Mouse (Mus musculus): ENCODE results near the gene Atxn1. TPM values are rescaled to one million over a fixed set of nuclear protein-coding genes. Genes with fewer than 3 reads are reported as not detected.
A peak's percentile ranks its signal among the peaks of the same experiment; 100 is the strongest.

Atxn1 gene
- polyA plus RNA-seq (2016; fragmentation: Nextera tagmentation; extraction: Ambion mirVana), result 1.6 and 2.2 TPM in 2 replicates

GRCm38 (mm10) chr13:45964853-45965593 lies at the start of gene Atxn1:
Gene Atxn1, minus strand, starts transcription at chr13:45965008.
- under 1% methylated on average over 39 of the region's 53 CpGs for WGBS
- Histone ChIP-seq H3K27me3 (ENCODE audit: poor library complexity, severe bottlenecking) (peaks cover 60% of the 10 kb centered on the region), H3K9me3 (no peaks in the 10 kb centered on the region), H3K27ac (peak within 1 kb of the TSS; percentile 93), H3K4me1 (peaks cover 60% of the 10 kb centered on the region), H3K4me3 (peak within 1 kb of the TSS; percentile 87), H3K36me3 (replicated peaks) (no peaks in the 10 kb centered on the region)
- peak; percentile 78 for DNase-seq (ENCODE audit: extremely low spot score, low spot score)

GRCm38 (mm10) chr13:46011232-46011631 lies 46.4 kb upstream of the Atxn1 start:
- WGBS, result 42% methylated on average over 9 of the region's 9 CpGs
- H3K4me3 ChIP-seq, result no peak overlapping the region
- H3K9me3 ChIP-seq, result no peaks in the 10 kb centered on the region
- H3K27me3 ChIP-seq (ENCODE audit: poor library complexity, severe bottlenecking), result peaks cover 39% of the 10 kb centered on the region
- DNase-seq (ENCODE audit: extremely low spot score, low spot score), result no peak
- H3K27ac ChIP-seq, result no peak overlapping the region
- peaks cover 30% of the 10 kb centered on the region for H3K4me1 ChIP-seq
- H3K36me3 ChIP-seq (replicated peaks), result no peaks in the 10 kb centered on the region

GRCm38 (mm10) chr13:46010075-46010474 lies 45.3 kb upstream of the Atxn1 start:
- no peak overlapping the region for H3K4me3 ChIP-seq

GRCm38 (mm10) chr13:46008831-46009666 lies 44.2 kb upstream of the Atxn1 start:
- Histone ChIP-seq H3K36me3 (replicated peaks) (no peaks in the 10 kb centered on the region), H3K4me3 (peak overlapping the region; percentile 36), H3K9me3 (no peaks in the 10 kb centered on the region), H3K4me1 (peaks cover 38% of the 10 kb centered on the region), H3K27me3 (ENCODE audit: poor library complexity, severe bottlenecking) (peaks cover 39% of the 10 kb centered on the region), H3K27ac (peak overlapping the region; percentile 48)
- no peak for DNase-seq (ENCODE audit: extremely low spot score, low spot score)
- 20% methylated on average over 30 of the region's 30 CpGs for WGBS

More at GRCm38 (mm10) chr13:46010075-46010474, 45.3 kb upstream of the Atxn1 start:
- peaks cover 39% of the 10 kb centered on the region for H3K27me3 ChIP-seq (ENCODE audit: poor library complexity, severe bottlenecking)
- peaks cover 38% of the 10 kb centered on the region for H3K4me1 ChIP-seq
- no peaks in the 10 kb centered on the region for H3K9me3 ChIP-seq
- 82% methylated on average over 12 of the region's 12 CpGs for WGBS
- DNase-seq (ENCODE audit: extremely low spot score, low spot score), result no peak
- H3K36me3 ChIP-seq (replicated peaks), result no peaks in the 10 kb centered on the region
- H3K27ac ChIP-seq, result no peak overlapping the region

GRCm38 (mm10) chr13:46006211-46007102 lies 41.6 kb upstream of the Atxn1 start:
- Histone ChIP-seq H3K4me1 (peaks cover 37% of the 10 kb centered on the region), H3K9me3 (no peaks in the 10 kb centered on the region), H3K4me3 (peak overlapping the region; percentile 26; the same call in 1 of the 2 replicates), H3K36me3 (replicated peaks) (no peaks in the 10 kb centered on the region), H3K27ac (peak overlapping the region; percentile 78), H3K27me3 (ENCODE audit: poor library complexity, severe bottlenecking) (peaks cover 38% of the 10 kb centered on the region)
- 23% methylated on average over 4 of the region's 4 CpGs for WGBS
- DNase-seq (ENCODE audit: extremely low spot score, low spot score), result peak; percentile 65

- Histone ChIP-seq H3K4me1 (peaks cover 32% of the 10 kb centered on the region), H3K27ac (peak overlapping the region; percentile 78)
- 78% methylated on average over 7 of the region's 7 CpGs for WGBS
These were observed 40.8 kb upstream of the Atxn1 start for GRCm38 (mm10) chr13:46005656-46006055.

GRCm38 (mm10) chr13:46001356-46001755 lies 36.5 kb upstream of the Atxn1 start:
- WGBS, result 92% methylated on average over 5 of the region's 5 CpGs
- no peak overlapping the region for H3K4me3 ChIP-seq
- peaks cover 9% of the 10 kb centered on the region for H3K4me1 ChIP-seq

More at GRCm38 (mm10) chr13:46005656-46006055, 40.8 kb upstream of the Atxn1 start:
- no peak for DNase-seq (ENCODE audit: extremely low spot score, low spot score)
- Histone ChIP-seq H3K36me3 (replicated peaks) (no peaks in the 10 kb centered on the region), H3K27me3 (ENCODE audit: poor library complexity, severe bottlenecking) (peaks cover 30% of the 10 kb centered on the region), H3K9me3 (no peaks in the 10 kb centered on the region), H3K4me3 (no peak overlapping the region; the same call in 1 of the 2 replicates)

GRCm38 (mm10) chr13:45992953-45993352 lies 28.1 kb upstream of the Atxn1 start:
- Histone ChIP-seq H3K4me1 (no peaks in the 10 kb centered on the region), H3K4me3 (no peak overlapping the region), H3K27me3 (ENCODE audit: poor library complexity, severe bottlenecking) (no peaks in the 10 kb centered on the region), H3K27ac (no peak overlapping the region), H3K36me3 (replicated peaks) (no peaks in the 10 kb centered on the region), H3K9me3 (no peaks in the 10 kb centered on the region)
- WGBS, result 89% methylated on average over 9 of the region's 9 CpGs
- DNase-seq (ENCODE audit: extremely low spot score, low spot score), result no peak

More at GRCm38 (mm10) chr13:46001356-46001755, 36.5 kb upstream of the Atxn1 start:
- DNase-seq (ENCODE audit: extremely low spot score, low spot score), result no peak
- H3K36me3 ChIP-seq (replicated peaks), result no peaks in the 10 kb centered on the region
- H3K27me3 ChIP-seq (ENCODE audit: poor library complexity, severe bottlenecking), result no peaks in the 10 kb centered on the region
- no peak overlapping the region for H3K27ac ChIP-seq
- no peaks in the 10 kb centered on the region for H3K9me3 ChIP-seq

- WGBS, result 81% methylated on average over 5 of the region's 5 CpGs
- no peak for DNase-seq (ENCODE audit: extremely low spot score, low spot score)
- H3K36me3 ChIP-seq (replicated peaks), result no peaks in the 10 kb centered on the region
- H3K4me1 ChIP-seq, result no peaks in the 10 kb centered on the region
- no peaks in the 10 kb centered on the region for H3K9me3 ChIP-seq
- no peak overlapping the region for H3K27ac ChIP-seq
- no peaks in the 10 kb centered on the region for H3K27me3 ChIP-seq (ENCODE audit: poor library complexity, severe bottlenecking)
- no peak overlapping the region for H3K4me3 ChIP-seq
These were observed 25.7 kb upstream of the Atxn1 start for GRCm38 (mm10) chr13:45990486-45990885.

- DNase-seq (ENCODE audit: extremely low spot score, low spot score), result no peak
- WGBS, result 53% methylated on average over 5 of the region's 5 CpGs
- no peaks in the 10 kb centered on the region for H3K4me1 ChIP-seq
- H3K27me3 ChIP-seq (ENCODE audit: poor library complexity, severe bottlenecking), result no peaks in the 10 kb centered on the region
- no peaks in the 10 kb centered on the region for H3K36me3 ChIP-seq (replicated peaks)
- no peaks in the 10 kb centered on the region for H3K9me3 ChIP-seq
- no peak overlapping the region for H3K27ac ChIP-seq
- no peak overlapping the region for H3K4me3 ChIP-seq
These were observed 14.4 kb upstream of the Atxn1 start for GRCm38 (mm10) chr13:45979246-45979645.

GRCm38 (mm10) chr13:45976894-45977293 lies 12.1 kb upstream of the Atxn1 start:
- no peaks in the 10 kb centered on the region for H3K36me3 ChIP-seq (replicated peaks)
- peak; percentile 48 for DNase-seq (ENCODE audit: extremely low spot score, low spot score)
- H3K27ac ChIP-seq, result no peak overlapping the region
- no peak overlapping the region for H3K4me3 ChIP-seq
- WGBS, result 25% methylated on average over 1 of the region's 1 CpGs
- no peaks in the 10 kb centered on the region for H3K27me3 ChIP-seq (ENCODE audit: poor library complexity, severe bottlenecking)
- no peaks in the 10 kb centered on the region for H3K4me1 ChIP-seq
- H3K9me3 ChIP-seq, result no peaks in the 10 kb centered on the region

- no peak for DNase-seq (ENCODE audit: extremely low spot score, low spot score)
- Histone ChIP-seq H3K4me3 (no peak overlapping the region), H3K4me1 (peaks cover 5% of the 10 kb centered on the region; the same call in 1 of the 2 replicates), H3K27ac (no peak overlapping the region), H3K27me3 (ENCODE audit: poor library complexity, severe bottlenecking) (no peaks in the 10 kb centered on the region), H3K36me3 (replicated peaks) (no peaks in the 10 kb centered on the region), H3K9me3 (no peaks in the 10 kb centered on the region)
- WGBS, result 71% methylated on average over 3 of the region's 3 CpGs
These were observed 9.8 kb upstream of the Atxn1 start for GRCm38 (mm10) chr13:45974651-45975050.

Measured in forebrain, embryonic 10.5 days (tissue).